Mouse (Mus musculus) kidney, adult 2 months (tissue): ENCODE results near the gene Map2k6. TPM values are rescaled to one million over a fixed set of nuclear protein-coding genes. Genes with fewer than 3 reads are reported as not detected.

Source experiments
- DNase-seq: peaks from one replicate; pipeline ENCODE4 v3.0.0; 2021
- H3K27ac ChIP-seq: fragments of 200-500 bp; 2 replicates; pipeline ENCODE4 v1.5.1; 2012; ENCODE audit warnings: low read depth, low read length, control low read depth, inconsistent platforms; ENCODE audit not compliant: insufficient read depth
- H3K27me3 ChIP-seq: fragments of 200-500 bp; replicated peaks from 2 replicates; pipeline ENCODE4 v1.6.1; 2012; ENCODE audit warnings: mild to moderate bottlenecking, moderate library complexity, low read length, inconsistent platforms; ENCODE audit not compliant: control insufficient read depth, insufficient read depth
- H3K36me3 ChIP-seq: fragments of 200-500 bp; 2 replicates; pipeline ENCODE4 v1.6.1; 2012; ENCODE audit warnings: mild to moderate bottlenecking, moderate library complexity, low read length, inconsistent platforms; ENCODE audit not compliant: control insufficient read depth, insufficient read depth
- H3K4me1 ChIP-seq: fragments of 200-500 bp; 2 replicates; pipeline ENCODE4 v1.6.1; 2011; ENCODE audit warnings: low read length; ENCODE audit not compliant: control insufficient read depth, insufficient read depth
- H3K4me3 ChIP-seq: fragments of 200-500 bp; 2 replicates; pipeline ENCODE4 v1.5.1; 2011; ENCODE audit warnings: mild to moderate bottlenecking, low read depth, low read length, control low read depth; ENCODE audit not compliant: insufficient read depth
- CTCF ChIP-seq: fragments of 200-500 bp; conservative IDR thresholded peaks from 2 replicates; pipeline ENCODE4 v1.5.1; 2011; ENCODE audit warnings: low read depth, mild to moderate bottlenecking, control low read depth, low read length, moderate library complexity, mixed read lengths; ENCODE audit not compliant: insufficient read depth, insufficient read length
- POLR2A ChIP-seq: fragments of 200-500 bp; IDR thresholded peaks from one replicate; pipeline ENCODE4 v1.6.1; 2011; ENCODE audit warnings: low read depth, low read length, control low read depth
- WGBS: fragments of 180-500 bp; shearing (Covaris S2); methylation state at CpG from one replicate; pipeline ENCODE4 v1.1.7; 2018; 5-methylcytosine and 5-hydroxymethylcytosine counted together
- polyA plus RNA-seq: library from polyadenylated mRNA; depleted of rRNA; stranded (reverse); fragments of >200 nt; gene quantifications from 2 replicates; pipeline ENCODE4 v1.2.3, GENCODE M21; 2012

Map2k6 gene
- polyA plus RNA-seq, 1 experiment, result 6.6 TPM

DNA sequence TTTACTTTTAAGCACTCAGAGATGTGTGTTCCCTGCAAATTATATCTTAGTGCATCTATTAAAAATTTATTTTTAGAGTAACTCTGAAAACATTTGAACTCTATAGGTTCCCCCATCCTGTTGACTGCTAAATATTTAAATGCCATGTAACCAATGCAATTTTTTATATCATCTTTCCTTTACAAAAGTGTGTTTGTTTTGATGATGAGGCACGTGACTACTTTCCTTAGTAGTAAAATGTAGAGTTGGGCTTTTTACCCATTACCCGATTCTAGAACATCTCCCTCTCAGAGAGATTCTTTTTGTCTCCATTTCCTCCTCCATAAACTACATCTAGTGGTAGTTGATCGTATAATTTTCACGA is 51.8 kb downstream of the Map2k6 start:
- H3K27ac ChIP-seq, result no peak overlapping the region
- no peak overlapping the region for H3K4me3 ChIP-seq
- H3K36me3 ChIP-seq, result no peaks in the 10 kb centered on the region
- no peaks in the 10 kb centered on the region for H3K27me3 ChIP-seq
- peaks cover 27% of the 10 kb centered on the region for H3K4me1 ChIP-seq
- DNase-seq, result no peak
- 70% methylated on average over 4 of the region's 4 CpGs for WGBS
- TF ChIP-seq POLR2A (no peak), CTCF (no peak)

DNA sequence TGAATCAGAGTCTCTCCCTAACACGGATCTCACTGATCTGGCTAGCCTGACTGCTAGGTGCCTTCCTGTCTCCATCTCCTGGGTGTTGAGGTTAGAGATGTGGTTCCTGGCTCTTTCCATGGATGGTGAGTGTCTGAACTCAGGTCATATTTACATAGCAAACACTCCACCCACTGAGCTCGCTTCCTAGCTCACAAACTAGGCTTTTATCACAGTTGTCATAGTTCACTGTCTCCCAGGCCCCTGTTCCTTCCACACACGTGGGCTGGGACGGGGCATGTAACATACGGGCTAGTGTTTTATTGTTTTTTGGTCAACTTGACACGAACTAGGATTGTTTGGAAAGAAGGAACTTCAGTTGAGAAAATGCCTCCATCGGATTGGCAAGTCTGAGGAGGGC is 52.7 kb downstream of the Map2k6 start:
- DNase-seq, result no peak
- Histone ChIP-seq H3K4me1 (peaks cover 27% of the 10 kb centered on the region), H3K36me3 (no peaks in the 10 kb centered on the region), H3K4me3 (no peak overlapping the region), H3K27ac (no peak overlapping the region), H3K27me3 (no peaks in the 10 kb centered on the region)
- 84% methylated on average over 7 of the region's 7 CpGs for WGBS
- TF ChIP-seq CTCF, result no peak
- TF ChIP-seq POLR2A, result no peak

DNA sequence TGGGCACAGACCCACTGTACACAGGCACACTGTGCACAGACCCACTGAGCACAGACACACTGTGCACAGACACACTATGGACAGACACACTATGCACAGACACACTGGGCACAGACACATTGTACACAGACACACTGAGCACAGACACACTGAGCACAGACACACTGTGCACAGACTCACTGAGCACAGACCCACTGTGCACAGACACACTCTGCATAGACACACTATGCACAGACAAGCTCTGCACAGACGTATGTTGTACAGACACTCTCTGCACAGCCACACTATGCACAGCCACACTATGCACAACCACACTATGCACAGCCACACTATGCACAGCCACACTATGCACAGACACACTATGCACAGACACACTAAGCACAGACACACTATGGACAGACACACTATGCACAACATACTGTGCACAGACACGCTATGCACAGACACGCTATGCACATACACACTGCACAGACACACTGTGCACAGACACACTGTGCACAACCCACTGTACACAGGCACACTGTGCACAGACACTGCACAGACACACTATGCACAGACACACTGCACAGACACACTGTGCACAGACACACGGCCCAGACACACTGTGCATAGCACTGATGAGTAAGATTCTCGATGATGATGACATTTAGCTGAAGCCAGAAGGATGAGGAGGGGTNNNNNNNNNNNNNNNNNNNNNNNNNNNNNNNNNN is 54.7 kb downstream of the Map2k6 start:
- peaks cover 17% of the 10 kb centered on the region for H3K4me1 ChIP-seq
- TF ChIP-seq POLR2A, result no peak
- no peak for TF ChIP-seq CTCF
- WGBS, result 96% methylated on average over 5 of the region's 5 CpGs
- no peaks in the 10 kb centered on the region for H3K36me3 ChIP-seq
- H3K27ac ChIP-seq, result no peak overlapping the region
- no peak for DNase-seq
- no peak overlapping the region for H3K4me3 ChIP-seq
- no peaks in the 10 kb centered on the region for H3K27me3 ChIP-seq

DNA sequence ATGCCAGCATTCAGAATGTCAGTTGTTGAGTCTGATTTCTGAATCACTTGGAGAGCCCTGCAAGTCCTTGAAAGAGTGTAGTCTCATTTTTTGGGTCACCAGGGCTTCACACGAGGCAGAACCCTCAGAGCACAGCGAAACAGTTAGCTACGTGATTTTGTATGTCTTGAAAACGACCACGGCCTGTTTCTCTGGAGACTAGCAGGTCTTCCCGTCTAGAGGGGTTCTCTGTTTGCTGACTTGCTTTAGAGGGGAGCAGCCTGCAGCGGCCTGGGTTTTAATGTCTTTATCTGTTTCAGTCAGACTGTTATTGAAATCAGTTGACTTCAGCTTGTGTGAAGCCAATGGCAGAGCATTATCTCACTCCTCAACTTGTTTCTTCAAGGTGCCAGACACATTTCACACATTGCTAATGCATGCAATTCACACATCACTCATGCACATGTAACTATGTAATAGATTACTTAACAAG is 58.6 kb downstream of the Map2k6 start:
- WGBS, result 92% methylated on average over 7 of the region's 7 CpGs
- no peak for TF ChIP-seq CTCF
- TF ChIP-seq POLR2A, result no peak
- H3K4me3 ChIP-seq, result no peak overlapping the region
- DNase-seq, result no peak
- H3K4me1 ChIP-seq, result no peaks in the 10 kb centered on the region
- H3K27ac ChIP-seq, result no peak overlapping the region
- H3K36me3 ChIP-seq, result no peaks in the 10 kb centered on the region
- H3K27me3 ChIP-seq, result no peaks in the 10 kb centered on the region

DNA sequence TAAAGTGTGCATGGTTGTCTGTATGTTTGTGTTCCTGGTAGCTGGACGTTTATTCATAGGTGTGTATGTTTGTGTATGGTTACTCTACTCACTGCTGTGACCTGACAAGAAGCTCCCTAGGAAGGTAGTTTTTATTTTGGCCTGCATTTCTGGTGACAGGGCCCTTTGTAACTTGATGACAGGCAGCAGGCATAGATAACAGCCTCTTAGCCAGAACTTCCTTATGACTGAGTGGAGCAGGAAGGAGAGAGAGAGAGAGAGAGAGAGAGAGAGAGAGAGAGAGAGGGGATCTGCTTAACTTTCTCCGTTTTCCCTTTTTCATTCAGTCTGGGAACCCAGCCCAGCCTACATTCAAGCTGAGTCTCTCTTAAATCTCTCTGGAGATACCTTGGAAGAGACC is 61.6 kb downstream of the Map2k6 start:
- Histone ChIP-seq H3K36me3 (no peaks in the 10 kb centered on the region), H3K27me3 (no peaks in the 10 kb centered on the region), H3K4me1 (peaks cover 12% of the 10 kb centered on the region; the same call in 1 of the 2 replicates), H3K4me3 (no peak overlapping the region), H3K27ac (no peak overlapping the region)
- DNase-seq, result no peak
- TF ChIP-seq CTCF, result no peak
- TF ChIP-seq POLR2A, result no peak
- WGBS, result 70% methylated on average over 2 of the region's 2 CpGs

- no peak overlapping the region for H3K27ac ChIP-seq
- WGBS, result 97% methylated on average over 17 of the region's 17 CpGs
- no peak for DNase-seq
- no peaks in the 10 kb centered on the region for H3K36me3 ChIP-seq
- peaks cover 12% of the 10 kb centered on the region; the same call in 1 of the 2 replicates for H3K4me1 ChIP-seq
- H3K4me3 ChIP-seq, result no peak overlapping the region
- no peak for TF ChIP-seq CTCF
- no peak for TF ChIP-seq POLR2A
- H3K27me3 ChIP-seq, result no peaks in the 10 kb centered on the region
These were observed 62.8 kb downstream of the Map2k6 start for GRCm38 (mm10) chr11:110461560-110462331.

DNA sequence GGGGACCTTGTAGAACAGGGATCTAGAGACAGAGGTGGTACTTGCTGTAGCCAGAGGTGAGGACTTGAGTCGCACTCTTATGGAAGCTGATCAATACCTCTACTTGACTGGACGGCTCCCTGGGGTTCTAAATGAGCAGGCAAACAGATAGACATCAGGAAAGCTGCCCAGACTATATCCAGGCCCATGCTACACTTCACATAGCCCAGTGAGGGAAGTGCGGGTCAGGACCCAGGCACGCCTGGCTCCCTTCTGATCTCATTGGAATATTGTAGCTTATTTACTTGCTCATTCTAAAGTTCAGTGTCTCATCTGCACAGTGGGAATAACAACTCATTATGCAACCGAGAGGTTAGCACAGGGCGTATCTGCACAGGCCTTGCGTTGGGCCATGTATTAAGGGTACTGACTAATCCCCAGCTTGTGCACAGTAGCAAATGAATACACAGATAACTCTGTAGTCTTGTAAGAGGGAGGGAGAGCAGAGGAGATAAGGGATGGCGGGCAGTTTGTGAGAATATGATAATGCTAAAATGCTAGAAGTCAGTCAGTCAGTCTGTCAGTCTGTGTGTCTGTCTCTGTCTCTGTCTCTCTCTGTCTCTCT is 64.2 kb downstream of the Map2k6 start:
- Histone ChIP-seq H3K27me3 (no peaks in the 10 kb centered on the region), H3K4me3 (no peak overlapping the region), H3K4me1 (peaks cover 15% of the 10 kb centered on the region; the same call in 1 of the 2 replicates), H3K36me3 (no peaks in the 10 kb centered on the region), H3K27ac (peak overlapping the region; percentile 61)
- DNase-seq, result peak; percentile 72
- WGBS, result 76% methylated on average over 8 of the region's 8 CpGs
- TF ChIP-seq CTCF (no peak), POLR2A (no peak)
